Mouse (Mus musculus) sigmoid colon, adult 10 weeks (tissue): ENCODE measurements around the gene Ppp1r14a. TPM values are rescaled to one million over a fixed set of nuclear protein-coding genes. Genes with fewer than 3 reads are reported as not detected.

Experiments
- polyA plus RNA-seq: library from polyadenylated mRNA; stranded (reverse); fragments of 350-450 nt; fragmentation: Illumina TruSeq; extraction: RNeasy Lipid Tissue Mini Kit (QIAGEN cat#74804); gene quantifications from one replicate; pipeline ENCODE4 v1.2.3, GENCODE M21; 2014; ENCODE audit warnings: low read depth, low replicate concordance

Gene Ppp1r14a
- polyA plus RNA-seq: 0.91 TPM

DNA sequence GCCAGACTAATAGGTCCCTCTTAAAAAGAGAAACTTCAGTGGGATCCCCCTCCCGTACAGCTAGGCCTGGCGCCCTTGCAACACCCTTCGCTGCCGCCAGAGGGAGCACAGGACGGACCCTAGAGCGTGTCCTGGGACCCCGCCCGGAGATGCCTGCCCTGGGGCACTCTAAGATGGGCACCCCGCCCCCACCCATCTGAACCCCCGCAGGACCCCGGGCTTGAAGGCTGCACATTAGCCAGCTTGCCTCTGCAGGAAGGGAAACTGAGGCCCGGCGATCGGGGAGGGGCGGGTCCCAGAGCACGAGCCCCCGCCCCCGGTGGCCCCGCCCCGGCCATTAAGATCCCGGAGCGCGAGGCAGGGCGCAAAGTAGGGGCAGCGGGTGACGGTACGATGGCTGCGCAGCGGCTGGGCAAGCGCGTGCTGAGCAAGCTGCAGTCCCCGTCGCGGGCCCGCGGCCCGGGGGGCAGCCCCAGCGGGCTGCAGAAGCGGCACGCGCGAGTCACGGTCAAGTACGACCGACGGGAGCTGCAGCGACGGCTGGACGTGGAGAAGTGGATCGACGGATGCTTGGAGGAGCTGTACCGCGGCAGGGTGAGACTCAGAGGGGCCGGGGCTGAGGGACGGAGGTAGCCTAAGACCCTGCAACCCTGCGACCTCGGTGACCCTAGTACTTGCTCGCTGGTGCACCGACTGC is at the start of gene Ppp1r14a:
Ppp1r14a (plus strand) TSS at position 367 of the 697 bp plus-strand sequence.

DNA sequence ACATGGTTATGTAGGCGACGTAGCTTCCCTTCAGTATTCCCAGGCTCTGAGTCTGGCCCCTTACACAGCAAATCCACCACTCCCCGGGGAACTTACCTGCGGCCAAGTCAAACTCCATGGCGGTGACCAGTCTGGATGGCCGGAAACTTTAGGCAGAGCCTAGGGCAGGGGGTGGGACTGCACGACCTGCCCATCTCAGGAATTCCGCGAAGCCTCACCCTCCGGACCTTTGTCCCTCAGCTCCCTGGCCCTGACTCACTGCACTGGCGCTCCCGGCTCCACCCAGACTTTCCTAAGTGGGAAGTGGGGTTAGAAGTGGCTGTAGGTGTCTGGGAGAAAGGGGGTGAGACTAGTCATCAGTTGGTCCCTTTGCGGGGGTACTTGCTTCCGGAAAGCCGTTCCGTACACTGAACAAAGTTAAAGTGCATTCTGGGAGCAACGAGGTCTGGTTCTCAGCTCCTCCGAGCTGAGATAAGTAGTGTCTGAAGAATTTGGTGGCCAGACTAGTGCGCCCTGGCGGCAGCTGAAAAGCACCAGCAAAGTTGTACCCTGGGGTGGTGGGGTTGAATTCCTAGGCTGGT is 40.8 kb upstream of the Ppp1r14a start, which contains the start of gene 2200002D01Rik:
2200002D01Rik (minus strand) TSS at position 206 of the 581 bp plus-strand sequence.

DNA sequence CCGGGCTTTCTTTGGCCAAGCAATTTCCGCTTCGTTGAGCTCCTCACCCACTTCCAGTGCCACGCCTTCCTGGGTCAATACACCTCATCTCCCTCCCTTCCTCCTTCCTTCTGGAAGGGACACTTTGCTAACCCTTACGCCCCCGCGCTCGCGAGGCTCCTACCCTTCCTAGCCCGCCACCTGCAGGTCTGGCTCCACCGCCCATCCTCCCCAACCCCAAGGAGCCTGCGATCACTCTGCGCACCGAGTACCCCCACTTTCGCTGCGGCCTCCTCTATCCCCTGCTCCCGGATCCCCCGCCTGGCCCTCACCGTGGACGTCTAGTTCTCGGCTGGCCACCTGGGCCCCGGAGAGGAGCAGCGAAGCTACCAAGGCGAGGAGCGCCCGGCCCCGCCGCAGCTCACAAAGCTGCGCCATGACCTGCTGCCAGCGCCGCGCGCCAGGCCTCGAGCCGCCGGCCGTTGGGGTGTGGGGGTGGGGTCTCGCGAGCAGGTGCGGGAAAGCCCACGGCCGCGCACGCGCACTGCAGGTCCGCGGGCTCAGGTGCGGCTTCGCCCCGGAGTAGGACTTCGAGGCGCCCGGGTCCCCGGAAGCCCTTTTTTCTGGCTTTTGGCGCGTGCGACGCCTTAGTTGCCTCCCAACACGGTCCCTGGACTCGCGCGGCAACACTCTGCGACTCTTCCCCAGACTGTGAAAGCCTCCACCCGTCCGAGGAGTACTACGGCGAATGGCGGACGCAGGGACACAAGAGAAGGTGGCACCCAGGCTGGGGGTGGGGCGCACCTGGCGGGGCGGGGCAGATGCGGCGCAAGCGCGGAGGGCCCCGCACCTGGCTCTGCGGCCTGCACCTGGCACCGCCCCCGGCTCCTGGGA is 7.7 kb upstream of the Ppp1r14a start, which contains the start of gene Spint2:
Spint2 (minus strand) TSS at position 712 of the 873 bp plus-strand sequence.

DNA sequence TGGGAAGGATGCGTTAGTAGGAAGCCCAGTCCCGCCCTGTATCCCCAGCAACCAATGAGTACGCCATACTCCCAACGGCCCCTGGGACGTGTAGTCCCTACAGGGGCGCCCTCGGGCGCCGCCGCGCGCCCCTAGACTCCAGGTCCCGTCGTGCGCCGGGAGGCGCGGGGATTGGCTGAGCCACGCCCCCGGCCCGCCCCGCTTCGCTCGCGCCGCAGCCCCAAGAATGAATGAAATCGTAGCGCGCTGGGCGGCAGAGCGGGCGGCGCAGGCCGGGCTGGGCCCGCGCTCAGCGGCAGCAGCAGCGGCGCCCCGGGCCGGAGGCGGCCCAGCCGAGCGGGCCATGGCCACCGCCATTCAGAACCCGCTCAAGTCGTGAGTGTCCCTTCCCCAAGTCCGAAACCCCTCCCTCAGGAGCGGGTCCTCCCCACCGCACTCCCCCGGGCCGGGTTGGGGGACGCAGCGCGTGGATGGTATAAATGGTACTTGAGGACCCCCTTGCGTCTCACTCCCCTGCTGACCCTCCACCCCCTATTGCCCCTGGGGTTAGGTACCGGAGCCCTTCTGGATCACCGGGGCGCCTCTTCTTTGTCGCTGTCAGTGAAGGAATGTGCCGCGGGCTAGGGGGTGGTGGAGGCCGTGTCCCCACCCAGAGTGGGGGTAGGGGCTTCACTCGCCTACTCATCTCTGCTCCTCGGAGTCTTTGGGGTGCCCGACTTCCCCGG is 14.8 kb downstream of the Ppp1r14a start, which contains the start of gene Dpf1:
Dpf1 (plus strand) TSS at position 214 of the 725 bp plus-strand sequence.

Other genes starting within 250 kb of the Ppp1r14a start
- 0.03 TPM for gene Ryr1, start 164.1 kb upstream of the Ppp1r14a start, polyA plus RNA-seq
- gene Rasgrp4, start 154.5 kb upstream of the Ppp1r14a start, polyA plus RNA-seq: 1.1 TPM
- 19.6 TPM for gene Fam98c, start 133.1 kb upstream of the Ppp1r14a start, polyA plus RNA-seq
- gene Ggn, start 119.1 kb upstream of the Ppp1r14a start, polyA plus RNA-seq: not detected
- 3.9 TPM for gene Spred3, start 118.9 kb upstream of the Ppp1r14a start, polyA plus RNA-seq
- gene Psmd8, start 108.6 kb upstream of the Ppp1r14a start, polyA plus RNA-seq: 63.0 TPM
- 0.60 TPM for gene Catsperg1, start 75.3 kb upstream of the Ppp1r14a start, polyA plus RNA-seq
- gene Kcnk6, start 56.8 kb upstream of the Ppp1r14a start, polyA plus RNA-seq: 37.3 TPM
- not detected for gene Yif1b, start 51.0 kb upstream of the Ppp1r14a start, polyA plus RNA-seq
- 123 TPM for gene 2200002D01Rik, start 40.8 kb upstream of the Ppp1r14a start, polyA plus RNA-seq
- gene Spint2, start 7.4 kb upstream of the Ppp1r14a start, polyA plus RNA-seq: 105 TPM
- not detected for gene Dpf1, start 14.6 kb downstream of the Ppp1r14a start, polyA plus RNA-seq
- 23.4 TPM for gene Sipa1l3, start 229.3 kb downstream of the Ppp1r14a start, polyA plus RNA-seq